Mouse (Mus musculus) thymus, postnatal 36 days (tissue): ENCODE measurements around the gene Manf.

Experiments used
- DNase-seq, 2 experiments: peaks; one replicate each; pipeline ENCODE4 v3.0.0; 2022; ENCODE audit warnings: mixed read lengths in 2 of 2

Gene Manf

DNA sequence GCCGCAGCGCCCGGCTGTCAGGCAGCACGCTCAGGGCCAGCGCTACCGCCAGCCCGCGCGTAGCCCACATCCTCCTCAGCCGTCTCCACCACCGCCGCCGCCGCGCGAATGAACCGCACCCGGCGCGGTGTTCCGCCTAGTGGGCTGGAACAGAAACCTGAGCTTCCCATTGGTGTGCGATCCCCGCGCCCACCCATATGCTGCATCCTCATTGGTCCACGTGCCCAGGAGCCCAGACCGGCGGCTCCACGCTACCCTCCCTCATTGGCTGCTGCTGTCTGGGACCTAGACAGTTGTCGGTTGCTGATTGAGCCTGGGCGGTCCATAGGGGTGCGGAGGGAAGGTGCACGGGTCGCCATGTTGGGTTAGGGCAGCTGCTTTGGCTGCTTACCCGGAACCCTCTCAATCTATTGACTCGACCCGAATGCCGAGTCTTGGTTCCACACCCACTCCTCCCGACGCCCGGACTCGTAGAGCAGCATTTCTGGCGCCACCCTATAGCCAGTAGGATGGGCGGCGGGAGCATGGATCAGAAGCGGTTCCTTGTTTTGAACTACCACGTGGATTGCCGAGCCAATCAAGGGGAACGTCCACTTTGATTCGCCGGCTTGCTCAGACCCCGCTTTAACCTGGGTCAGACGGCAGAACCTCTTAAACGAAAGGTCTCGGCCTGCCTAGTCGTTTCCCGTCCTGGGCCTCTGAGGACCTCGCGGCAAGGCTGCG lies at the start of gene Manf:
Gene Manf, minus strand, starts transcription at position 151 of the 723 bp plus-strand sequence.
- peak; percentile 94 to 98 for DNase-seq

DNA sequence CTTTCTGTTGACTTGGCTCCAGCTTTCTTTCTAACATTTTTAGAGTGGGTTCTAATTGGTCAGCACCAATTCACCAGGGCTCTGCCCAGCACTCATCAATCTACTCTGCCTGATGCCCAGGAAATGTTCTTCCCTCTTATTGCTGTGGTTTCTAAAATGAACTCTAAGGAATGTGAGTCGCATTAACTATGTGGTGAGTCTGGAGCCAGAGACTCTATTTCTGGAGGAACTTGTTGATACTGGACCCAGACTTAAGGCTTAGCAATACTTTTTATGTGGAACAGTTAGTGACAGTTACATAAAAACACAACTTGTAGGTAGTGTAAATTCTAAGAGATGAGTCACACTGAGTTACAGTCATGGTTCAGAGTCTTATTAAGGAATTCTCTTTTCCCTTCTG lies 43.2 kb upstream of the Manf start:
- DNase-seq, result no peak

DNA sequence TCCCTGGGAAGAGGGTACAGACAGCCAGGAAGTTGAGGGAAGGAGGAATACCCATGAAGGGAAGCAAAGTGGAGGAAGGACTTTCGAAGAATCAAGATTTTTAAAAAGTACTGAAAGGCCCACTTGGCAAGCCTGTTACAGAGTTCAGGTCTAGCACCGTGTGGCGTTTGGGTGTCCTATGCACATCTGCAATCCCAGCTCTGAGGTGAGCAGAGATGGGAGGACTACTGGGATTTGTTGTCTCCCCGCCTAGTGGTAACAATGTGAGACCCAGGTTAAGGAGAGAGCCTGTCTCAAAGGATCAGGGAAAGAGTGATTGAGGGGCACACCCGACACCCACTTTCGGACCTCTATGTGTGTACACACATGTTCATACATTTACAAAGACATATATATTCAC lies 23.1 kb upstream of the Manf start:
- no peak for DNase-seq

DNA sequence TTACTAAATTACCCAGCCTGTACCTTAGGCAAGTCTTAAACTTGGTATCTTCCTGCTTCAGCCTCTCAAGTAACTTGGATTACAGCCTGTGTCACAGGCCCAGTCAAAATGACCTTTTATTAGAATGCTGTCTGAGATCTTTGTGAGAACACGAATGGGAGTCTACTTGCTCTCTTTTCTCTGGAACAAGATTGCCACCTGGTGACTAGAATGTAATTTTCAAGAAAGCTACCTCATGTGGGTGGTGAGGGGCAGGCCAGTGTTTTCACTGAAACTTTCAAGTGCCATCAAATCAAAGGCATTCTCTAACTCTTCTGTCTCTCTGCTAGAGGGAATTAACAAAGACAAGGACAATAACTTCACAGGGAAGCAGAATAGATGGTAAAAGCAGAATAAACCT lies 22.0 kb upstream of the Manf start:
- DNase-seq, result no peak

DNA sequence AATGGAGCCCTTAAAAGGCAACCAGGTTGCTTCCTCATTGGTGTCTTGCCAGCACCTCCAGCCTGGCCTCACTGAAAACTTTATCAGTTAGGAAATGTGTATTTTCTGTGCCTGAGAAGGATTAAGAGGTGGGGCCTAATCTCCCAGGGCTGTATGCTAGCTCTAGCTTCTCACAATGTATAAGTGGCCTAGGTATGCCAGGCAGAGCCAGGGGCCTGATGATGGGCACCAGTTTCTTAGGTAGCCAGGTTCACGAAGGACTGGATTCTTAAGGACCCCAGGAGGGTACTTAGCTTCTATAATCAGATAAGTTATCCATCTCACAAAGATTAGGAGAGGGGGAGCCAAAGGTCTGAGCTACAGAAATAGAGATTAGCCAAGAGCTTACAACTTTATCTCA lies 19.8 kb upstream of the Manf start:
- no peak for DNase-seq

DNA sequence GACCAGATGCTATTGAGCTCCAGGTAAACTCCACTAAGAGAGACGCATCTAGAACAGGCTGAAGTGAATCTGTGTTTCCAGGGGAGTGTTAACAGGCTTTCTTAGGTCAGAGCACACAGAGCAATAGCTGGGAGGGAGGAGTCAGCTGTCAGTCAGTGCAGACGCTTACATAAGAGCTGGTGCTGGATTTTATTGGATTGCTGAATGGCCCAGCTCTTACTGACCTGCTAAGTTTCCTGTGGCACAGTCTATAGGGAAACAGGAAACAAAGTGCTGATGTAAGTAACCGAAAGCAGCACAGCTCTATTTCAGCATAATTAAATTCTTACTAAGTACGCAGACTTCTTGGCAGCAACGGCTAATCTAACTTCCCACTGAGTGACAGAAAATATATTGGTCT lies 16.9 kb upstream of the Manf start:
- no peak for DNase-seq

DNA sequence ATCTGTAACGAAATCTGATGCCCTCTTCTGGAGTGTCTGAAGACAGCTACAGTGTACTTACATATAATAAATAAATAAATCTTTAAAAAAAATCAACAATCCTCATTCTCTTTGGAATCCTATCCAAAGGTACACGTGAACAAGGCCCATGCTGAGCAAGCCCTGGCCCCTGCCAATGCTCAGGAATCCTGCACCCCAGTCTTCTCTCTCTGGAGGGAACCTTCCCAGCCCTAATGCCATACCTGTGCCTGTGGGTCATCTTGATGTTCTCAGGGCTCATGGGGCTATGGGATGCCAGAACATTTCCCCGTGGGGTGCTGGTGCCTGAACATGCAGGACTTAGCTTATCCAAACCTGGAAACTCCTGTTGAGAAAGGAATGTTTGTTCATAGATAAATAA lies 16.4 kb upstream of the Manf start:
- DNase-seq, result no peak

DNA sequence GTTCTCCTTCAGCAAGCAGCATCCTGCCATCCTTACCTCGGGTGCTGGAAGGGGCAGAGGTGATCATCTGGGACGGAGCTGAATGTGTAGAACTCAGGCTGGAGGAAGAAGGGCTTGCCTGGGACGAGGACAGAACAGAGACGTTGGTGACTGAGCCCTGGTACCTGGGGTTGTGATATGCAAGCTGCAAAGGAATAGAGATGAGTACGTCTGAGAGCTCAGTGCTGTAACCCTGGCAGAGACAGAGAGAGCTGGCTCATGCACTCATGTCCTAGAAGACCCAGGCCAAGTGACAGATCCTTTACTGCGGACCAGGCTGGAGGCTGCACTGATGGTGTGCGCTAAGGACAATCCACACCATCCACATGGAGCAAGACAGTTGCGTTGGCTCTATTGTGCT lies 14.8 kb upstream of the Manf start:
- no peak for DNase-seq

DNA sequence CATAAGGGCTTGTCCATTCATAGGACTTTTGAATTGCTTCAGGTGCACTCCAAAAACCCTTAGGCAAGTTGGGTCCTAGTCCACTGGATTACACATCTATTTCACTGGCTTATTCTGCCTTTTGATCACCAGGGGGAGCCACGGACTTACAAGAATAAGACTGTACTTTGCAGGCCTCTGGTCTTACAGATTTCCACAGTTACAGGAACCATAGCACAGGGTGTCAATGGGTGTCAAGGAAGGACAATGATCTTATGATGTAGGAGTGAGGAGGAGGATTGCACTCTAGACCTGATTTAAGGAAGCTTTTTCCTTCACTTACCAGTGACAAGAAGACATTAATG lies 12.0 kb upstream of the Manf start:
- no peak for DNase-seq

DNA sequence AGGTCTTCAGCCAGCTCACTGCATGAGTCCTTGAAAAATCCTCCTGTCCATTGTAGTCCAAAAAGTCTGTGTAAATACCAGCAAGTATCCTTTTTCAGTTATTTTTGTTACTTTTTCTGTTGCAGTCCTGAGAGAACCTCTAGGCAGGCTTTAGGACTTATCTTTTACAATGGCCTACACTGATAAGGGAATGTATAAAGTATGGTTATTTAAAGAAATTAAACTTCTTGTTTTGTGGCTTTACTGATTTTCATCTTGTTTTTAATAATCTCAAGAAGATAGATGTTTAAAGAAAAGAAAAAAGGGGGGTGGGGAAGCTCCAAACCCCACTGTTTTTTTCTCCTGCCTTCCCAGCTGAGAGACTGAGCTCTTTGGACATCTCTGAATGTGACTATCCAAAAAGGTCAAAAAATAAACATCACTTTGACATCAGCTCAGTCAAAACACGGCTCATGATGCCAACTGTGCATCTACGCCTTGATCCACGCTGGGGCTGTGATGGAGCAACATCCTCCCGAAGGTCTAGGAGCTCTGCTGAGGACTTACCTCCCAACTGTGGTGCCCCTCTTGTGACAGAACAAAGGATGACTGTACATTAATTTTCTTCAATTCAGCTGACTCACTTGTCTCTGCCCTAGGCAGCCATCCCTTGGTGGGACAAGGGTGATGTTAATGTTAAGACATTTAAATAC lies 11.5 kb upstream of the Manf start:
- no peak for DNase-seq

DNA sequence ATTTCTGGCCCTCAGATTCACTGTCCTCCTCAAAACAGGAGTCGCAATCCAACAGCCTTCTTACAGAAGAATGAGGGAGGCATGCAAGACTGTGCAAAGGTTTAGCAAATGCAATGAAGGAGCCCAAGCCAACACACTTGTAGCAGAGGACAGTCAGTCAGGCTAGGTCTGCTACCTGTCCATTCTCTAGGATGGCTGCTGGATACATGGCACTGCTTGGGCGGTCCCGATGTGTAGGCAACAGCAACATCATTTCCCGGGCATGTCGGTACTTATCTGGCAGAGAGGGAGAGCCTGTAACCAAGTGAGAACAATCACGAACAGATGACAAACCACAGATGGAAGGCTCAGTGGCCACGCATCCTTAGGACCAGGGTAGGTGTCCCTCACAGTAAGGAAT lies 9.8 kb upstream of the Manf start:
- DNase-seq, result no peak

DNA sequence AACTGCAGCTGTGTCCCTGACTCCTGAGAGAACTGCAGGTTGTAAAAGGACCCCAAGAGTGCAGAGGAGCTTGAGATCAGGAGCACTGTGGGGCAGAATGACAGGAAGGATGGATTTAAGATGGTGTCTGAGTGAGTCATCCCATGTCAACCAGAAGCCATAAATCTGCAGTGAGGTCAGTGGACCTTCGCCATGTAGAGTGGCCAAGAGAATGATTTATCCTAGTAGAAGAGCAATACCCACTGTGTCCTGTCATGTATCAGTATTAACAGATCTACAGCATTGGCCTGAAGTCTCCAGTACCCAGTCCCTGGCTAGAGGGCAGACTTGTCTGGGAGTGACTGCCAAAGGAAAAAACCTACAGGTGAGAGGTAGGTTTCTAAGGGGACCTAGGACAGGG lies 7.1 kb upstream of the Manf start:
- DNase-seq, result no peak

DNA sequence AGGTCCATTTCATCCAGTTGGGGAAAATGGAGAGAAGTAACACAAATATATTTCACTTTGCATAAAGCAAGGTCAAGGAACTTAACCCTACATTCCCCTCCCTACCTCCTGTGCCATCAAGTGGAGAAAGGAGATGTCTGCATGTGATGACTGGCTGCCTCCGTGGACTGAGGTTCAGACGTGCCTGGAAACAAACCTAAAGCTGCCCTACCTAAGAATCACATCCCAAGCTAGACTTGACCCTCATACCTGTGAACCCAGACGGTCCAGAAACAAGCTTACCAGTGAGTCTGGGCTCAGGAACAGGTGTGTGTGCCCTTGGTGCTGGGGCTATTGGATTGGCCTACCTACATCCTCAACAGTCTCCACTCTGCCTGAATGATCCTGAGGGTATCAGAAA lies 1.5 kb upstream of the Manf start:
- no peak for DNase-seq

DNA sequence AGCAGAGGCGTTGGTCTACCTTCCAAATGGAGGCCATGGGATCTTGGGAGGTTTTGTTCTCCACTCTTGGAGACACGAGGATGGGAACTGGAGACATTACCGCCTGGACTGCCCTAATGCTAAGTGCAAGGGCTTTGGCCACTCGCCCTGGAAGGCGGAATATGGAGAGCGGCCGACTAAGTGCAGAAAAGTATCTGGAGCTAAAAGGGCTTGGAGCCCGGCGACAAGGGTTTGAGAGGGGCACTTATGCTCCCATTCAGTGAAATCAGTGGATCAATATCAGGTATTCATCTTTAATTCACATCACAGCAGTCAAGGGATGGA lies 735 bp upstream of the Manf start:
- no peak for DNase-seq

DNA sequence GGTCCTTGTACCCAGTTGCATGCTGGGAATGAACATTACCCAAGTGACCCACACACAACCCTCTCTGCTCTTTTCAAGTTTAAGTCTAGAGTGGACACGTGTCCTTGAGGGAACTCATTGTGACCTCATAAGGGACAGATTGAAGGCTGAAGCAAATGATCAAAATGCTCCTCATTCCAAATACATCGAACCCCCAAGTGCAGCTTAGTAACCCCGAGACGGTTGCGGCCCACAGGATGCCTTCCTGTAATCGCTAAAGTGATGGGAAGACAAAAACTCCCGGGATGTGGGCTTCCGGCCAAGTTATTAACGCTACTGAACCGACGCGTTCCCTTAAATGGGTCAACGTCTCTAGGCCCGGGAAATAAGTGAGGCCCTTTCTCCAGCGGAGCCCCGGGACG lies 438 bp downstream of the Manf start:
- DNase-seq, result no peak

DNA sequence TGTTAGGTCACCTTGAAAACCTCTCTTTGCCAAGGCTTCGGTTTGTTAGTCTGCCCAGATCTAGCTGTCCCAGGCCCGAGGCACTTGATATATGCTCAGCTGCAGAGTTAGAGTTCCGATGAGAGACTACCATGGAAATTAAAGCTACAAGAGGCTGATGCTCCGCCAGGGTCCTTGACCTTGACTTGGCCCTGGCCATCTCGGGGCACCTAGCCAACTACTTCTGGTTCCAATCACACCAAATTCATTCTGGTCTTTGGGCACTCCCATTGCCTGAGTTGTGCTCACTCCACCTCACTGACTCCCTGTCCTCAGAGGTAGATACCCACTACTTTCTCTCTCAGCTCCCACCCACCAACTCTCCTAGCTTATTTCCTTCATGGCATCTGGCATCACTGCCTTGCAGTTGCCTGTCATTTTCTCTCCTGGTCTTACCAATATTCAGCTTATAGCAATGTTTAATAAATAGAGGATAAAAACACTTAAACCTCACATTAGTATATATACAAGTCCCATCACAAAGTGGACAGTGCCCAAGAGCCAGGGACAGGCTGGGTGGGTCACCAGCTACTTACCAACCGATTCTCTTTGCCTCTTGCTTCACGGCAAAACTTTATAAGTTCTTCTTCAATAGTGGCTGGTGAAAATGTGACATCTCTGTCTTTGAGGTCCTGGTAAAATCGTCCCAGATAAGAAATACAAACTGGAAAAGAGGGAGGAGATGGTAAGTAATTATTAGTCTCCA lies 1.1 kb downstream of the Manf start:
- no peak for DNase-seq

DNA sequence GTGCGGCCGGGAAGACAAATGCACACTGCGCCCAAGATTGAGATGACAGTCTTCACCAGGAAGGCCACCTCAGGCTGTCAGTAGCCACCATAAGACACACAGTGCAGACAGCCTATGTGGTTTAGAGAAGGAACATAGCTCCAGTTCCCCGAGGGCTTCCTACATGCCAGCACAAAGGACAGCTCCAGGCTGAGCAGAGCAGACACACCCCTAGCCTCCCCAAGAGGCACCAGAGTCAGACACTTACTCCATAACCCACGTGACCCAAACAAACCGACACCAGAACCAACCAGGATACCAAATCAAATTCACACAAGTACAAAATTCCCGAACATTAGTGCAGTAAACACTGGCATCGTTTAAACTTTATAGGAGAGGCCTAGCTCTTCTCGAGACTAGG lies 2.5 kb downstream of the Manf start:
- no peak for DNase-seq

DNA sequence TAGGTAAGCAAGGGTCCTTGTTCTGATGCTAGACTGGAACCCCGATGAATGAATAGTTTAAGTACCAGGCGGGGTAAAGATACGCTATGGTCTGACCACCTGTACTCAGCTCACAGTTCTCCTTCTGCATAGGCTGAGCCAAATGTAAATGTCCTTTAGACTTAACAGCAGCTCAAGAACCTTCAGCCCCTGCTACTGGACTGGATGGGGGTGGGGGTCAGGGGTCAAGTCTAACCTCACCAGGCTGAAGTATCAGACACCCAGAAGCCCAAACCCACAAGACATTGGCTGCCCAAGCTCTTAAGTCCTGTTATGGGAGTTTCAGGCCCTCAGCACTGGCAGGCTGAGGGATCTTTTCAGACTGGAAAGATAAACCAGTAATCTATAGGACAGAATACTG lies 3.4 kb downstream of the Manf start:
- DNase-seq, result no peak

DNA sequence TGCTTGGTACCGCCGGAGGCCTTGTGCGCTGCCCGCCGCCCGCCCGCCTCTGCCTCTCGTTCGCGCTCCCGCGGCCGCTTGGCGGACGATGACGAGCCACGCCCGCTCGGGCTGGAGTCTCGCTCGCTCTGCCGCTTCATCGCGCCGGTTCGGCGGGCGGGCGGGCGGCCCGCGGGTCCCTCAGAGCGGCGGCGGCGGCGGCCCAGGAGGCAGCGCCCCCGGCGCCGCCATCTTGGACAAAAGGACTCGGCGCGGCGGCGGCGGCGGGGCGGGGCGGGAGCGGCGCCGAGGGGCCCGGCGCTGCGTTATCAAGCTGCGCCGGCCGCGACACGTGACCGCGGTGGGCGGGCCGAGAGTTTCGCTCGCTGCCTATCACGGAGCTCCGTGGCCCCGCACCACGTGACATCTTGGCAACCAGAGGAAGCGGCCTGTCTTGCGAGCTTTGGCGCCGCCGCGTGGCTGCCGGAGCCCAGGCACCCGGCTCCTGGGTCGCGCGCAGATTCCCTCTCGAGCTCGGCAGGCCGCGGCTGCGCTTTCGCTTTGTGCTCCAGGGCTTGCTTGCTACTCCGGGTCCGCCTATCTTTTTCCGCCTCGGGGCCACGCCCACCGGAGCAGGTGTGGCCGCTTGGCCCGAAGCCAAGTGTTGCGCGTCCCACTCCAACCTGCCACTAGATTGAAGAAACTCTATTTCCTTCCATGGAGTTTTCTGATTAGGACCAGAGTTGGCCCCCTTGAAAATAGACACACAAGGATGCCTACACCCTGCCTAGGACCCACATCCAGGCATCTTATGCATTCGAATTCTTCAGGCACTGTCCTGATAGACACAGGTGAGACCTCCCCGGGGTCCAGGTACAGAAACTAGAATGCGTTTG lies 4.7 kb downstream of the Manf start, which contains the start of gene Rbm15b:
Gene Rbm15b, minus strand, starts transcription at position 601 of the 875 bp plus-strand sequence.
- DNase-seq, result peak; percentile 98 to 99

DNA sequence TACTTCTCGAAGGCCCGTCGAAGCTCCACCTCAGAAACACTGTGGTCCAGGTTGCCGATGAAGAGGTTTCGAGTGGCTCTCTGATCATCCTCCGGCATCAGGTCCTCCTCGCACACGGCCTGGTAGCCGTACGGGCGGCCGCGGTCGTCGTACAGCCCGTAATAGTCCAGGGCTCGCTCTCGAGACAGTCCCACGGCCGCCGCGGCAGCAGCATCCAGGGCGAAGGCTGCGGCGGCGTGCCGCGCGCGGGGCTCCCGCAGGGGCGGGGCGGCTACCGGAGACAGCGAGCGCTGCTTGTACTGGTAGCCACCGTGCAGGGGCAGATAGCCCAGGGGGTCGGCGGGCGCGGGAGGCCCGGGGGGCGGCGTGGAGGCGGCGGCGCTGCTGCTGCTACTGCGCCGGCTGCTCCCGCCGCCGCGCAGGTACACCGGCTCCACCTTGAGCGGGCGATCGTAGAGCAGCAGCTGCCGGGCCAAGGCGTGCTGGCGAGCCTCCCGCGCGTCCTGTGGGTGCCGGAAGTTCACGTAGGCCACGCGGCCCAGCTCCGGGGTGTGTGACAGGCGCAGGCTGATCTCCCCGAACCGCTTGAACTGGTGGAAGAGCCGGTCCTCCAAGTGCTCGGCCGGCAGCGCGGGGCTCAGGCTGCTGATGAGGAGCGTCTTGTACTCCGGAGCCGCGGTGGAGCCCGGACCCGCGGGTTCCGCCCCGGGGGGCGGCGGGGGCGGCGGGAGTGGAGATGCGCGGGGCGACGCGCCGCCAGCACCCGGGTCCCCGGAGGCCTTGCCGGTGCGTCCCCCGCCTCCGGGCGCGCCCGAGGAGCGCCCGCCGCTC lies 5.7 kb downstream of the Manf start:
- peak; percentile 65 to 77 for DNase-seq

DNA sequence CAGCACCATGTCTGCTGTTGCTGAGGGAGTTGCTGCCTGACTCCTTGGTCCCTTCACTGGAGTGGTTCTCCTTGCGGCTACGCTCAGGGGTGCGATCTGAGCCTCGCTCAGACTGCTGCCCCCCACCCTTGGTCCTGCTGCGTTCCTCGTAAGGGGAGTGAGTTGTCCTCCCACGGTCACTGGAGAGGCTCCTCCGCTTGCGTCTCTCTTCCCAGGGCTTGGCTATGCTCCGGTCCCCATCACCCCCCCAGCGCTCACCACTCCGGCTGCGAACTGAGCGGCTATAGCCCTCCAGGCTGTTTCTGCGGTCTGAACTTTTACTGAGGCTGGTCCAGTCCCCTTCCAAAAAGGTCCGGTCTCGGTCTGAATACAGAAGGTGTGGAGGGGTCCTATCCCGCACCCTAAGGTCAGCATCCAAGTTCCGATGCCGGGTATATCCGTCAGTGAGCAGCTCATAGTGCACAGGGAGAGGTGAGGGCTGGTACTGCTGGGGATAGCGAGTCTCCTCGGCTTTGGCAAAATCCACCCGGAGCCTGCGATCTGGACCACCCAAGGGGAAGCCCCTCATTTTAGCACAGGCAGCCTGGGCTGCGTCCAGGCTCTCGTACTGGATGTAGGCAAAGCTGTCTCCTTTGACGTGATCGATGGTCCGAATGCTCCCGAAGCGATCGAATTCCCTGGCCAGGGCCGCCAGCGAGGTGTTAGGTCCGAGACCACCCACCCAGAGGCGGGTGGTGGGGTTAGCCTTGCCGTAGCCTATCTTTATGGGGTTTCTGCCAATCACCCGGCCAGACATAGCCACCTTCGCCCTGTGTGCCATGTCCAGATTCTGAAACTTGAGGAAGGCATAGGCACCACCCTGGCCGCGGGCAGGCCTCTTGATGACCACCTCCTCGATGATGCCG lies 6.5 kb downstream of the Manf start:
- DNase-seq, result peak in 1 of 2 experiments; percentile 31
